Mouse (Mus musculus): ENCODE data around the gene Rassf6. TPM values are rescaled to one million over a fixed set of nuclear protein-coding genes. Genes with fewer than 3 reads are reported as not detected.
"Not testable (repeated sequence)": the region's sequence is repeated elsewhere in the genome, so short reads cannot be mapped to it uniquely, and the experiment has no call there.

Gene Rassf6
- polyA plus RNA-seq, 1 experiment from 2014 or later, result 0.29 TPM

DNA sequence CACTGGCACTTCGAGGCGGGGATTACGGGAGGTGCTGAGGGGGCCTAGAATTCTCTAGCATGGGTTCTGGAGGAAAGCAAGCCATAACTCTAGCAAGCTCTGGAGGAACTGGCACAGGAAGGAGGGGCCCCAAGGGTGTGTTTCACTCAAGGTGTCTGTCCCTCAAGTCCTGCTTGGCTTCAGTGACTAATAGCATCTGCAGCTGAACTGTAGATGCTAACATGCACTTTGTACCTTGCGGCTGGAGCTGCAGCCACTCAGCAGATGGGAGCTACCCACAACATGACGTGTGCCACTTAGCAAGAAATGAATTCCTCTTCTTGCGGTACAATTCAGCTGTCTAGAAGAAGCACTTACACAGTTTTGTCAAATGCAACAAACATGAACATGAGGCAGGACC lies 18.7 kb downstream of the Rassf6 start:
- Histone ChIP-seq H3K9ac (replicated peaks; ENCODE audit: low read length) (no peak overlapping the region), H3K4me1 (ENCODE audit: control insufficient read depth, insufficient read depth, low read length) (no peaks in the 10 kb centered on the region), H3K27ac (replicated peaks; ENCODE audit: low read depth, low read length) (no peak overlapping the region), H3K36me3 (replicated peaks; ENCODE audit: control insufficient read depth, insufficient read depth, low read depth, low read length) (no peaks in the 10 kb centered on the region), H3K4me2 (ENCODE audit: low read depth, low read length) (no peak overlapping the region), H3K9me3 (replicated peaks; ENCODE audit: control insufficient read depth, low read length) (no peaks in the 10 kb centered on the region), H3K4me3 (ENCODE audit: low read depth, low read length) (no peak overlapping the region), H3K27me3 (ENCODE audit: control insufficient read depth, insufficient read depth, low read length) (no peaks in the 10 kb centered on the region)
- ATAC-seq (replicated peaks; ENCODE audit: insufficient number of reproducible peaks, low FRiP score, low TSS enrichment, low read depth), result no peak
- 93% methylated on average over 6 of the region's 6 CpGs for WGBS
- DNase-seq (ENCODE audit: low spot score), result no peak

GRCm38 (mm10) chr5:90621316-90621715 lies 19.1 kb downstream of the Rassf6 start:
- Histone ChIP-seq H3K4me3 (ENCODE audit: low read depth, low read length) (no peak overlapping the region), H3K4me1 (ENCODE audit: control insufficient read depth, insufficient read depth, low read length) (no peaks in the 10 kb centered on the region), H3K9me3 (replicated peaks; ENCODE audit: control insufficient read depth, low read length) (no peaks in the 10 kb centered on the region), H3K4me2 (ENCODE audit: low read depth, low read length) (no peak overlapping the region), H3K27me3 (ENCODE audit: control insufficient read depth, insufficient read depth, low read length) (no peaks in the 10 kb centered on the region), H3K27ac (replicated peaks; ENCODE audit: low read depth, low read length) (no peak overlapping the region), H3K36me3 (replicated peaks; ENCODE audit: control insufficient read depth, insufficient read depth, low read depth, low read length) (no peaks in the 10 kb centered on the region), H3K9ac (replicated peaks; ENCODE audit: low read length) (no peak overlapping the region)
- 96% methylated on average over 2 of the region's 2 CpGs for WGBS
- no peak for DNase-seq (ENCODE audit: low spot score)
- no peak for ATAC-seq (replicated peaks; ENCODE audit: insufficient number of reproducible peaks, low FRiP score, low TSS enrichment, low read depth)

- no peaks in the 10 kb centered on the region for H3K9me3 ChIP-seq (replicated peaks; ENCODE audit: control insufficient read depth, low read length)
- H3K4me3 ChIP-seq (ENCODE audit: low read depth, low read length), result no peak overlapping the region
- H3K4me1 ChIP-seq (ENCODE audit: control insufficient read depth, insufficient read depth, low read length), result no peaks in the 10 kb centered on the region
- WGBS, result 88% methylated on average over 3 of the region's 3 CpGs
- ATAC-seq (replicated peaks; ENCODE audit: insufficient number of reproducible peaks, low FRiP score, low TSS enrichment, low read depth) (no peak), DNase-seq (ENCODE audit: low spot score) (no peak)
- no peaks in the 10 kb centered on the region for H3K27me3 ChIP-seq (ENCODE audit: control insufficient read depth, insufficient read depth, low read length)
- no peak overlapping the region for H3K9ac ChIP-seq (replicated peaks; ENCODE audit: low read length)
- H3K36me3 ChIP-seq (replicated peaks; ENCODE audit: control insufficient read depth, insufficient read depth, low read depth, low read length), result no peaks in the 10 kb centered on the region
- no peak overlapping the region for H3K27ac ChIP-seq (replicated peaks; ENCODE audit: low read depth, low read length)
- H3K4me2 ChIP-seq (ENCODE audit: low read depth, low read length), result no peak overlapping the region
Observed at GRCm38 (mm10) chr5:90617859-90618258, 22.6 kb downstream of the Rassf6 start.

DNA sequence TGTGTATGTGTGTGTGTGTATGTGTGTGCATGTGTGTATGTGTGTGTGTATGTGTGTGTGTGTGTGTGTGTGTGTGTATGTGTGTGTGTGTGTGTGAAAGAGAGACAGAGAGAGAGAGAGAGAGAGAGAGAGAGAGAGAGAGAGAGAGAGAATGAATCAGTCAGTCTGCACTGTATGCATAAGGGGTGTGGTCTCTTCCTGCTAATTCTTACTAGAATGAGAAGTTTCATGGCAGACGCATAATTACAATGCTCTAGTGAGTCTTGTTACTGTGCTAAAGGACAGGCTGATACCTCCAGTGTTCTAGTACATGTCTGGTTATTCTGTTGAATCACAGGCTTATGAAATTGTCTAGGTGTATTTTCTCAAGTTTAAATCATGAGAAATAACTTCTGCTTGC lies 27.7 kb downstream of the Rassf6 start:
- H3K4me1 ChIP-seq (ENCODE audit: control insufficient read depth, insufficient read depth, low read length); ATAC-seq (replicated peaks; ENCODE audit: insufficient number of reproducible peaks, low FRiP score, low TSS enrichment, low read depth); DNase-seq (ENCODE audit: low spot score); H3K4me3 ChIP-seq (ENCODE audit: low read depth, low read length); H3K9me3 ChIP-seq (replicated peaks; ENCODE audit: control insufficient read depth, low read length); H3K27ac ChIP-seq (replicated peaks; ENCODE audit: low read depth, low read length); H3K27me3 ChIP-seq (ENCODE audit: control insufficient read depth, insufficient read depth, low read length); H3K4me2 ChIP-seq (ENCODE audit: low read depth, low read length); H3K9ac ChIP-seq (replicated peaks; ENCODE audit: low read length); H3K36me3 ChIP-seq (replicated peaks; ENCODE audit: control insufficient read depth, insufficient read depth, low read depth, low read length): not testable (repeated sequence)
- WGBS, result 77% methylated on average over 1 of the region's 1 CpGs

DNA sequence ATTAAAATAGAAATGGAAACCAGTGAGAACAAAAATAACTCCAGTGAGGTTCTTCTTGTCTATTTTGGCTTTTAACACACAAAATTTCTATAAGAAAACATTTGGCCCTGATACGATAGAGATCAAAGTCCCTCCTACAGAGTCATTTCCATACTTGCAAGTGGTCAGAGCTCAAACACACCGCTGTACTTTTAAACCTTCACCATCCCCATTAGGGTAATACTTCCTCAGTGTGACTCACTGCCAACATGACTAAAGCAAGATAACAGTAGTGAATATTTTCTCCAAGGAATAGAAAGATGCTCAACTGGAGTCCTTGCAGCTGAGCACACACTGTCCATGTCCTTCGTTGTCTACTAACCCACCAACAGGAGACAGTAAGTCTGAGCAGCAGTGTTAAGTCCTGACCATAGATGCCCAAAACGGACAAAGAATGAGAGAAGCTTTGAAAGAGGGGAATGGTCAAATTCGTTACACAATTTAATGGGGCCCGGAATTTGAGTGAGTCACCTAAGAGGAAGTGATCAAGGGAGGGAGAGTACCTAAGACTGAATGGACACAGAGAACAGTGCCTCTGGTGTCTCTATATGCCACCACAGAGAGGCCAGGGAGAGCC lies 28.4 kb downstream of the Rassf6 start:
- Histone ChIP-seq H3K9ac (replicated peaks; ENCODE audit: low read length) (no peak overlapping the region), H3K4me3 (ENCODE audit: low read depth, low read length) (no peak overlapping the region), H3K27ac (replicated peaks; ENCODE audit: low read depth, low read length) (no peak overlapping the region), H3K4me2 (ENCODE audit: low read depth, low read length) (no peak overlapping the region), H3K27me3 (ENCODE audit: control insufficient read depth, insufficient read depth, low read length) (no peaks in the 10 kb centered on the region), H3K36me3 (replicated peaks; ENCODE audit: control insufficient read depth, insufficient read depth, low read depth, low read length) (no peaks in the 10 kb centered on the region), H3K9me3 (replicated peaks; ENCODE audit: control insufficient read depth, low read length) (no peaks in the 10 kb centered on the region), H3K4me1 (ENCODE audit: control insufficient read depth, insufficient read depth, low read length) (no peaks in the 10 kb centered on the region)
- ATAC-seq (replicated peaks; ENCODE audit: insufficient number of reproducible peaks, low FRiP score, low TSS enrichment, low read depth), result no peak
- 82% methylated on average over 6 of the region's 6 CpGs for WGBS
- no peak for DNase-seq (ENCODE audit: low spot score)

- Histone ChIP-seq H3K27me3 (ENCODE audit: control insufficient read depth, insufficient read depth, low read length) (no peaks in the 10 kb centered on the region), H3K4me1 (ENCODE audit: control insufficient read depth, insufficient read depth, low read length) (no peaks in the 10 kb centered on the region), H3K36me3 (replicated peaks; ENCODE audit: control insufficient read depth, insufficient read depth, low read depth, low read length) (no peaks in the 10 kb centered on the region), H3K9me3 (replicated peaks; ENCODE audit: control insufficient read depth, low read length) (no peaks in the 10 kb centered on the region), H3K4me2 (ENCODE audit: low read depth, low read length) (no peak overlapping the region), H3K4me3 (ENCODE audit: low read depth, low read length) (no peak overlapping the region), H3K9ac (replicated peaks; ENCODE audit: low read length) (no peak overlapping the region), H3K27ac (replicated peaks; ENCODE audit: low read depth, low read length) (no peak overlapping the region)
- no peak for ATAC-seq (replicated peaks; ENCODE audit: insufficient number of reproducible peaks, low FRiP score, low TSS enrichment, low read depth)
- 94% methylated on average over 3 of the region's 3 CpGs for WGBS
- no peak for DNase-seq (ENCODE audit: low spot score)
Observed at GRCm38 (mm10) chr5:90611388-90611787, 29.1 kb downstream of the Rassf6 start.

GRCm38 (mm10) chr5:90608906-90609305 lies 31.6 kb downstream of the Rassf6 start:
- H3K27ac ChIP-seq (replicated peaks; ENCODE audit: low read depth, low read length), result no peak overlapping the region
- WGBS, result 72% methylated on average over 11 of the region's 11 CpGs
- H3K27me3 ChIP-seq (ENCODE audit: control insufficient read depth, insufficient read depth, low read length), result no peaks in the 10 kb centered on the region
- no peaks in the 10 kb centered on the region for H3K4me1 ChIP-seq (ENCODE audit: control insufficient read depth, insufficient read depth, low read length)
- no peaks in the 10 kb centered on the region for H3K36me3 ChIP-seq (replicated peaks; ENCODE audit: control insufficient read depth, insufficient read depth, low read depth, low read length)
- no peak overlapping the region for H3K4me2 ChIP-seq (ENCODE audit: low read depth, low read length)
- no peak overlapping the region for H3K9ac ChIP-seq (replicated peaks; ENCODE audit: low read length)
- no peak for ATAC-seq (replicated peaks; ENCODE audit: insufficient number of reproducible peaks, low FRiP score, low TSS enrichment, low read depth)
- no peak for DNase-seq (ENCODE audit: low spot score)
- no peak overlapping the region for H3K4me3 ChIP-seq (ENCODE audit: low read depth, low read length)
- no peaks in the 10 kb centered on the region for H3K9me3 ChIP-seq (replicated peaks; ENCODE audit: control insufficient read depth, low read length)

- H3K4me3 ChIP-seq (ENCODE audit: low read depth, low read length), result no peak overlapping the region
- no peaks in the 10 kb centered on the region for H3K9me3 ChIP-seq (replicated peaks; ENCODE audit: control insufficient read depth, low read length)
- ATAC-seq (replicated peaks; ENCODE audit: insufficient number of reproducible peaks, low FRiP score, low TSS enrichment, low read depth), result no peak
- no peak overlapping the region for H3K9ac ChIP-seq (replicated peaks; ENCODE audit: low read length)
- no peaks in the 10 kb centered on the region for H3K36me3 ChIP-seq (replicated peaks; ENCODE audit: control insufficient read depth, insufficient read depth, low read depth, low read length)
- H3K4me1 ChIP-seq (ENCODE audit: control insufficient read depth, insufficient read depth, low read length), result no peaks in the 10 kb centered on the region
- peak; percentile 4 for DNase-seq (ENCODE audit: low spot score)
- H3K27me3 ChIP-seq (ENCODE audit: control insufficient read depth, insufficient read depth, low read length), result no peaks in the 10 kb centered on the region
- H3K4me2 ChIP-seq (ENCODE audit: low read depth, low read length), result no peak overlapping the region
- no peak overlapping the region for H3K27ac ChIP-seq (replicated peaks; ENCODE audit: low read depth, low read length)
- 62% methylated on average over 13 of the region's 13 CpGs for WGBS
Observed at GRCm38 (mm10) chr5:90603407-90603923, 37.0 kb downstream of the Rassf6 start.

All from embryonic facial prominence, embryonic 11.5 days (tissue).